ENCODE assay signal across 8 mouse cellular contexts in genomic region chr2:32895606-32896106, GRCm38 (mm10). TPM values are rescaled to one million over a fixed set of nuclear protein-coding genes. Genes with fewer than 3 reads are reported as not detected.
A peak's percentile ranks its signal among the peaks of the same experiment; 100 is the strongest.
DNase-seq lines count a peak whose midpoint lies in the region; ATAC-seq lines count a peak whose summit lies in the region.

No protein-coding gene starts in this region.

- peak overlapping the region; percentile 65 for H3K27ac ChIP-seq in heart, embryonic 10.5 days
- H3K27ac ChIP-seq in embryonic facial prominence, embryonic 12.5 days, result peak overlapping the region; percentile 25; the same call in 1 of the 2 replicates
- peak overlapping the region; percentile 94 for H3K27ac ChIP-seq in kidney, embryonic 15.5 days
- H3K27ac ChIP-seq in midbrain, embryonic 14.5 days (replicated peaks; ENCODE audit: low read depth, low read length), result peak overlapping the region; percentile 60; the same call in 1 of the 2 replicates

- H3K4me3 ChIP-seq in heart, embryonic 10.5 days, result no peak overlapping the region
- H3K4me3 ChIP-seq in embryonic facial prominence, embryonic 12.5 days, result no peak overlapping the region
- H3K4me3 ChIP-seq in kidney, embryonic 15.5 days (replicated peaks), result no peak overlapping the region
- no peak overlapping the region for H3K4me3 ChIP-seq in midbrain, embryonic 14.5 days (replicated peaks; ENCODE audit: low read depth, low read length)

- no peaks in the 10 kb centered on the region for H3K9me3 ChIP-seq in heart, embryonic 10.5 days
- no peaks in the 10 kb centered on the region for H3K9me3 ChIP-seq in embryonic facial prominence, embryonic 12.5 days
- no peaks in the 10 kb centered on the region for H3K9me3 ChIP-seq in kidney, embryonic 15.5 days (replicated peaks)
- no peaks in the 10 kb centered on the region for H3K9me3 ChIP-seq in midbrain, embryonic 14.5 days (ENCODE audit: control insufficient read depth, low read length)

- H3K27me3 ChIP-seq in heart, embryonic 10.5 days (ENCODE audit: insufficient read depth, poor library complexity, severe bottlenecking), result no peaks in the 10 kb centered on the region
- H3K27me3 ChIP-seq in embryonic facial prominence, embryonic 12.5 days, result no peaks in the 10 kb centered on the region
- no peaks in the 10 kb centered on the region for H3K27me3 ChIP-seq in kidney, embryonic 15.5 days
- no peaks in the 10 kb centered on the region for H3K27me3 ChIP-seq in midbrain, embryonic 14.5 days (ENCODE audit: control insufficient read depth, insufficient read depth, low read length)

- H3K9ac ChIP-seq in embryonic facial prominence, embryonic 12.5 days, result no peak overlapping the region
- H3K9ac ChIP-seq in kidney, embryonic 15.5 days, result no peak overlapping the region
- 0 out of 2 replicates have a peak overlapping the region, but pooled peaks have one; percentile 23 for H3K9ac ChIP-seq in midbrain, embryonic 14.5 days (replicated peaks; ENCODE audit: low read length)

- no peak for ATAC-seq in embryonic facial prominence, embryonic 12.5 days (ENCODE audit: insufficient number of reproducible peaks, insufficient read depth, low FRiP score, low TSS enrichment)
- ATAC-seq in kidney, embryonic 15.5 days (replicated peaks; ENCODE audit: low FRiP score), result peak; percentile 61
- ATAC-seq in midbrain, embryonic 14.5 days (ENCODE audit: low FRiP score, low TSS enrichment), result 0 out of 2 replicates have a peak, but pooled peaks have one; percentile 37

- 56% methylated on average over 8 of the region's 8 CpGs for WGBS in heart, embryonic 10.5 days
- WGBS in embryonic facial prominence, embryonic 12.5 days, result 40% methylated on average over 8 of the region's 8 CpGs
- WGBS in kidney, embryonic 15.5 days, result 40% methylated on average over 8 of the region's 8 CpGs
- WGBS in midbrain, embryonic 14.5 days, result 35% methylated on average over 8 of the region's 8 CpGs

- DNase-seq in heart, embryonic 10.5 days (ENCODE audit: low spot score), result no peak
- DNase-seq in heart, adult 8-10 months (ENCODE audit: low spot score), result no peak
- DNase-seq in midbrain, embryonic 14.5 days, result peak; percentile 58
- no peak for DNase-seq in spleen, postnatal 14 days (ENCODE audit: low spot score in 2 of 2)
- DNase-seq in layer of hippocampus, adult 8-10 months (ENCODE audit: low spot score in 2 of 2), result no peak
- no peak for DNase-seq in left cerebral cortex, adult 18-20 months (ENCODE audit: low spot score in 2 of 2)

- no peak overlapping the region for H3K4me2 ChIP-seq in embryonic facial prominence, embryonic 12.5 days (replicated peaks)
- H3K4me2 ChIP-seq in kidney, embryonic 15.5 days, result 0 out of 2 replicates have a peak overlapping the region, but pooled peaks have one; percentile 19
- H3K4me2 ChIP-seq in midbrain, embryonic 14.5 days (ENCODE audit: low read length), result no peak overlapping the region

- peaks cover 27% of the 10 kb centered on the region for H3K36me3 ChIP-seq in heart, embryonic 10.5 days
- 0 out of 2 replicates have a peak, but pooled peaks cover 9% of the 10 kb centered on the region for H3K36me3 ChIP-seq in embryonic facial prominence, embryonic 12.5 days
- H3K36me3 ChIP-seq in kidney, embryonic 15.5 days, result peaks cover 9% of the 10 kb centered on the region; the same call in 1 of the 2 replicates
- H3K36me3 ChIP-seq in midbrain, embryonic 14.5 days (ENCODE audit: control insufficient read depth, insufficient read depth, low read length), result no peaks in the 10 kb centered on the region

- H3K4me1 ChIP-seq in heart, embryonic 10.5 days, result peaks cover 89% of the 10 kb centered on the region
- H3K4me1 ChIP-seq in embryonic facial prominence, embryonic 12.5 days, result peaks cover 38% of the 10 kb centered on the region
- peaks cover 73% of the 10 kb centered on the region for H3K4me1 ChIP-seq in kidney, embryonic 15.5 days
- H3K4me1 ChIP-seq in midbrain, embryonic 14.5 days (ENCODE audit: control insufficient read depth, insufficient read depth, low read length), result peaks cover 10% of the 10 kb centered on the region

RNA-seq across cellular contexts. Expression of gene Fam129b, which starts 19.7 kb away (rescaled TPM):
- polyA plus RNA-seq in heart, embryonic 10.5 days (2016; fragmentation: Nextera tagmentation; extraction: Ambion mirVana), result 47.1 and 55.5 TPM in 2 replicates
- 10 to 100 TPM; 19.1 to 26.8 (median 22.6) TPM for total RNA-seq in heart, adult 8-10 months (2022)
- 48.8 and 54.7 TPM in 2 replicates for polyA plus RNA-seq in embryonic facial prominence, embryonic 12.5 days (2016; fragmentation: Nextera tagmentation; extraction: Ambion mirVana)
- 44.5 and 47.7 TPM in 2 replicates for polyA plus RNA-seq in kidney, embryonic 15.5 days (2015; fragmentation: Nextera tagmentation; extraction: Ambion mirVana)
- polyA plus RNA-seq in midbrain, embryonic 14.5 days (2014; fragmentation: Nextera tagmentation; extraction: Ambion mirVana), result 13.6 and 19.8 TPM in 2 replicates
- 10 to 100 TPM; 21.8 to 39.3 (median 32.1) TPM for total RNA-seq in layer of hippocampus, adult 8-10 months (2022)
- total RNA-seq in left cerebral cortex, adult 18-20 months (2021), result 10 to 100 TPM; 29.6 to 35.3 TPM

RNA-seq across cellular contexts. Expression of gene Stxbp1, which starts 48.6 kb away (rescaled TPM):
- polyA plus RNA-seq in heart, embryonic 10.5 days (2016; fragmentation: Nextera tagmentation; extraction: Ambion mirVana), result 19.1 and 21.6 TPM in 2 replicates
- 10 to 100 TPM in 3 of 4 experiments, 1 to 10 TPM in 1; 8.5 to 10.8 (median 10.5) TPM for total RNA-seq in heart, adult 8-10 months (2022)
- polyA plus RNA-seq in embryonic facial prominence, embryonic 12.5 days (2016; fragmentation: Nextera tagmentation; extraction: Ambion mirVana), result 28.3 and 32.4 TPM in 2 replicates
- polyA plus RNA-seq in kidney, embryonic 15.5 days (2015; fragmentation: Nextera tagmentation; extraction: Ambion mirVana), result 16.5 and 19.3 TPM in 2 replicates
- polyA plus RNA-seq in midbrain, embryonic 14.5 days (2014; fragmentation: Nextera tagmentation; extraction: Ambion mirVana), result 240 and 245 TPM in 2 replicates
- 100 to 1,000 TPM; 583 to 634 (median 610) TPM for total RNA-seq in layer of hippocampus, adult 8-10 months (2022)
- 1,000 to 10,000 TPM in 1 of 2 experiments, 100 to 1,000 TPM in 1; 951 to 1,006 TPM for total RNA-seq in left cerebral cortex, adult 18-20 months (2021)

Comparison
In these comparisons a context has a peak if more than half of its experiments do, and no peak if none do; other contexts are left out.
1. H3K27ac ChIP-seq: peak in every context shown above with its lines; median percentile 94 in kidney, embryonic 15.5 days; 65 in heart, embryonic 10.5 days; 60 in midbrain, embryonic 14.5 days; 25 in embryonic facial prominence, embryonic 12.5 days.